Mouse (Mus musculus) monocyte, adult 2 months (primary cell): ENCODE measurements at regions not wholly inside any gene's neighbourhood (a gene's known extent, or its start where the extent isn't known, plus 50 kb on each side); places are given as distances from the start of the nearest gene placed in this dataset.

Experiments
- DNase-seq, 2 experiments: peaks; one replicate each; pipeline ENCODE4 v3.0.0; 2022; ENCODE audit warnings: low spot score in 2 of 2, low read depth in 1 of 2

DNA sequence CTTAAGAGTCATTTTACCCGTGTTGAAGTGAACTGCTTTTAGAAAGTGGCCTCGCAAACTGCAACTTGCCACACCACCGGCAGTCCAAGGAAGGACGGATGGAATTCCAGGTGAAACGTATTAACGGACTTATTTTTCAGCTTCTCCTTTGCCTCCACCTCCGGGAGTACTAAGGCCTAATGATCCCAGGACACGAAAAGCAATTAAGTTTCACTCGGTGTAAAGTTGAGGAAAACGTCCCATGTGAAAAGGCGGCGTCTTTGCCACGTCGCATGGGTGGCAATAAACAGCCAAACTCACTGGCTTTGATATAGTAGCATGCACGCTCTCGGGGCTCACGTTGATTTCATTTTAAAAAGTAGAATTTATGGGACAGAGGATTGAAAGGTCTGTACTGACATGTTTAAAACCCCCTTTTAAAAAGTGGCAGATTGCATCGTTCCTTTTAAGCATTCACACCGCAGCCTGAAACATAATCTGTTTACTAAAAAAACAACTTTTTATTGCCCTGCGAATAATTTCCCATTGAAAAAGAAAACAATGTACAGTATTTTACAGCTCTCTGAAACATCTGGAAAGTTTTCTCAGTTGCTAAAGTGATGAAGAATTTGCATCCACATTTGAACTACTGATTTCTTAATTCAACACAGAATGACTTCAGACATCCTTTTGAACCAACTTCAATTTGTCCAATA lies 385.4 kb upstream of the Npvf start:
- DNase-seq = no peak

DNA sequence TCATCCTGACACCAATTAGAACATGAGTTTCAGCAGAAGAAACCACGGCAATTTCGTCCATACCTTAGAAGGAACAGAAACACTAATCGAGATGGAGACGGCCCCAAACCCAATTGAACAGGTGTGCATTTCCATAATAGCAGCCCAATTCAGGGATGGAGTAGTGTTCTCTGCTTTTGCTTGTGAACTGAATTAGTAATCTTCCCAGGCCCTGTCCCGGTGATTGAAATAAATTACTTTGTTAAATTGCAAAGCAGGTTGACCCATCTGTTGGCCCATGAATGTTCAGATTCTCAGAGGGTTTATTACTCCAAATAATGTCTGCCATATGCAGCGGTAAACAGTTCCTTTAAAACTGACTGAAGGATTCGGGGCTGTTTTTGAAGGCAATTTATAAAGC lies 388.5 kb upstream of the Nfe2l3 start:
- DNase-seq = no peak

GRCm38 (mm10) chr6:51044873-51045272 lies 387.6 kb upstream of the Nfe2l3 start:
- DNase-seq = no peak

GRCm38 (mm10) chr6:51052451-51052921 lies 380.0 kb upstream of the Nfe2l3 start:
- no peak for DNase-seq

DNA sequence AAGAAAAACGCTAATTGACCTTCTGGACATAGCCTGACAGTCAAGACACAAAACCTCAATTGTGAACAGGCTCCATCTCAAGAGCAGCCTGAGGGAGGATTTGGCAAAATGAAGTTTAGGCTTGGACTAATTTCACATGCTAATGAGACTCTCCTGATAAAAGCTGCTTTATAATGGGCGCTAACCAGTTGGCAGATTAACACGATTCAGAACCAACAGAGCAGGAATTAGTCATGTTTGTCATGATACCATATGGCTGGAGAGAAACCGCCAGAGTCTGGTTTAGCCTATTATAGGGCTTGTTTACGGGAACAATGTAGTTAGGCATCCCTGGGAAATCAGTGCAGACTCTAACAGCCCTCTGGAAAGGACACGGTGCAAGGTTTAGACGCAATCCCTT lies 375.2 kb upstream of the Nfe2l3 start:
- no peak for DNase-seq

DNA sequence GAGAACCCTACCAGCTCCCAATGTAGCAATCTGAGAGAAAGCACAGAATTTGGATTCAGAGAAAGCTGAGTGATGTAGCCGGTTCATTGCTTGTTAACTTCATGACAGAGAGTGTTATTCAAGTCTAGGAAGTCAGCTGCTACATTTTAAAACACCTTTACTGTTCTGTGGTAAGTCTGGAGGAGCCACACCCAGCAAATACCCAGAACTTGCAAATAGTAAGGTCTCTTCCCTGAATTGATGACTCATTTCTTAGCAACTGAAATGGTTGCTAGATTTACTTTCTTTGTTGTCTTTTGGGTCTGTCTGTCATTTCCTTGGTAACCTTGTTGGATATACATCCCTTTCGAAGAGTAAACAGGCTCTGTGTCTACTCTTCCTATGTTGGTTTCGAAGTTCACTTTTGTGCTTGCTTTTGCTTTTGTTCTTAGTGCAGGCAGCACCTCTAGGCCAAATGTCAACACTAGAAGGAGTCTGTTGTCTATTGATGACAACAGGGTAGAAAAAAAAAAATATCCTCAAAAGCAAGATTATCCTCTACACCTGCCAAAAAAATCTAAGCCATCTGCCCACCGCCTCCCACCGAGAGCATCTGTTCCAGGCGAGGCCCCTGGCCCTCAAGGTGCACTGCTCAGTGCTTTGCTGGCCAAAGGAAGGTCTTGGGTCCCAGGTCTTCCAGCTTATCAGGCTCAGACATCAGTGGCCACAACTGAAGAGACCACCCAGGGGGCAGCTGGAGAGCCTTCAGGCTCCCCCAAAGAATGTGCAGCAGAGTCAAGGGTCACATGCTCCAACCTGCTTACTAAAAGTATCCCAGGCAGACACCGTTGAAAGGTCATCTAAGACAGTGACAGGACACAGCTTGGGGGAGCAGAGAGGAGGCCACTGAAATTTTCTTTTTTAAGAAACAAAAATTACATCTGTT lies 372.3 kb upstream of the Nfe2l3 start:
- no peak for DNase-seq

GRCm38 (mm10) chr6:51060848-51061535 lies 371.5 kb upstream of the Nfe2l3 start:
- no peak for DNase-seq

GRCm38 (mm10) chr6:51065156-51065555 lies 367.3 kb upstream of the Nfe2l3 start:
- no peak for DNase-seq

- no peak for DNase-seq
These were observed 365.1 kb upstream of the Nfe2l3 start for GRCm38 (mm10) chr6:51067332-51067731.

- DNase-seq = no peak
These were observed 362.5 kb upstream of the Nfe2l3 start for GRCm38 (mm10) chr6:51069945-51070344.

DNA sequence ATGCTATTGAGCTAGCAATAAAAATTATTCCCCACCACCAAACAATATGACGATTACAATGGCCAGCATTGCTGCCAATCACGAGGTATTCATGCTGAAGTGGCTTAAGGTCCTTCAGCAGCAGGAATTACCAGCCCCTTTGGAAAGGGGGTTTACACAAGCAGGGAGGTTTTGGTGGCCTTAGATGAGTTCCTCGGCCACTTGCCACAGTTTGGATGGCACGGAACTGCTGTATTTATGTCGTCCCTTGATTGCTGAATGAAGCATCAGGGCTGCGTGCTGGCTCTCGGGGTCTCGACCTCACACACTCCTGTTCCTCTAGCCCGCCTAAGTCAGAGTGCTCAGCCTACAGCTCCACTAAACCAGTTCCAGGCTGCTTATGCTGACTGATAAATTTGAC lies 361.2 kb upstream of the Nfe2l3 start:
- no peak for DNase-seq

DNA sequence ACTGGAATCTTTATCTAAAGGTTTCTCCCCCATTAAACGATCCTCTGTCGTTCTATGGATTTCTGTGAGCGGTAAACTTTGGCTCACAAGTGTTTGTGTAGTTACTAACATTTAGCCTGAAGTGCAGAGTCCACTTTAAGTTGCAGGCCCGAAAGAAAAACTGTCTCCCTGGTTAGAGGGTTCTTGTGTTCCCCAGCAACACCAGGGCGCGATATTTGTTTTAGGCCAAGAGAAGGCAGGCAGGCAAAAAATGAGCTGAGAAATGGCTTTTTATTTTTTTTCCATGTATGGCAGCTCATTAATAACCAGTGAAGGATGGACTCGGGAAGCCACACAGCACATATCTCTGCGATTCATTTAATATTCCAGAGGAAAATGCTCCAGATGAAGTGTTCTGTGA lies 357.4 kb upstream of the Nfe2l3 start:
- DNase-seq = no peak

GRCm38 (mm10) chr6:51076861-51077768 lies 355.4 kb upstream of the Nfe2l3 start:
- no peak for DNase-seq

GRCm38 (mm10) chr6:51077769-51078096 lies 354.7 kb upstream of the Nfe2l3 start:
- no peak for DNase-seq

DNA sequence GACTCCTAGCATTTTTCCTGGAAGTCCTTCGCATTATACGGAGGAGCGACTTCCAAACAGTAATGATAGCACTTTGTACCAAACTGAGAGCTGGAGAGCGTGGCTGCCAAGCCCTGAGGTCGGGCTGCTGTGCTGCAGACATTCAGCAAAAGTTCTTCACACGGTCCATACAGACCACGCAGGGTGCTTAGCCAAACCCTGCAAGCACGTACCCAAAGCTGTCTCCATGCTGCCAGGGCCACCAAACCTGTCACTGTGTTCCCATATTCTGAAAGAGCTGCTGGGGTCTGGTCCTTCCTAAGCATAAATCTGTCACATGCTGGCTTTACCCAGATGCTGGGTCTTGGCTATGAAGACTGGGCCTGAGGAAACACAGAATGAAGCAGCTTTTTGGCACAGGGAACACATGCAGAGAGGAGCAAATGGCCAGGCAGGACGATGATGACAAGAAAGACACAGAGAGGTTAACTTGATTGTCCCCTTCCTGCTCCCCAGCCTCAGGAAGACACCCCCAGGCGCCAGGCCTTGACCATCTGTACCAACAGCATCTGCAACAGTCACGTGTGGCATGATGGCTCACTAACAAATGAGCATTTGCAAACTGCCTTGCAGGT lies 354.0 kb upstream of the Nfe2l3 start:
- DNase-seq = no peak

- DNase-seq = no peak
These were observed 353.5 kb upstream of the Nfe2l3 start for GRCm38 (mm10) chr6:51078967-51079355.

GRCm38 (mm10) chr6:51081056-51081455 lies 351.4 kb upstream of the Nfe2l3 start:
- DNase-seq = no peak

- DNase-seq = no peak
These were observed 347.8 kb upstream of the Nfe2l3 start for GRCm38 (mm10) chr6:51084656-51085055.

DNA sequence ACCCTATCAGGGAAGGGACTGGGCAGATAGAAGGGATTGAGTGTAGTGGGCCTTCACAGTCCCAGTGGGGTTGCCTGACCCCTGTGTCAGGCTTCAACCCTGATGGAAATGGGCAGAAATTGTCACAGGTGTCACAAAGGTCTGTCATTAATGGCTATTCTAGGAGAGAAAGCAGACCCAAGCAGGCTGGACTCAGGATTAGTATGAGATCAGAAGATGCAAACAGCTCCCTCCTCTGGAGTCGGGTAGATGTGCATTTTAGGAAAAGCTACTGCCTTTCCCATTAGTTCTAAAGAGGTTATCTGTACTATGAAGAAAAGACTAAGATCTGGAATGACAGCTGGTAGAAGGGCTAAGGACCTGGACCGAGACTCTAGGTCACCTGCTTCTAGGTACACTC lies 346.9 kb upstream of the Nfe2l3 start:
- DNase-seq = no peak

DNA sequence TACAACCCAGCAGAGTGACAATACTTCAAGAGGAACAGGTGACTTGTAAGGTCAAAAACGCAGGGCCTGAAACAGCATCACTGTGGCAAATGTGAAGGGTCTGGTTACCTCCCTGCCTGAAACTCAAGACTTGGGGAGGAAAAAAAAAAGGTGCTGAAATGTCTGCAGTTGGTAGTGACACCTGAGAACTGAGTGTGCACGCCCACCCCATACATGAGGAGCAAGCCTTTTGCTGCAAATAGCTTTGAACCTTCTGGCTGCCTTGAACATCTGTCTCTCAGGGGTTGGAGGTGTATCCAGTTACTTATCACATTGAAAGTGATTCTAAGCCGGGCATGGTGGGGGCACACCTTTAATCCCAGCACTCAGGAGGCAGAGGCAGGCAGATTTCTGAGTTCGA lies 346.1 kb upstream of the Nfe2l3 start:
- no peak for DNase-seq
